Mouse (Mus musculus) cerebellum, adult (tissue): ENCODE results near the gene Tmem266.

Source experiments
- ATAC-seq: cut with Nextera tagmentation; 2 replicates; pipeline ENCODE4 v1.9.2; 2017; ENCODE audit warnings: mild to moderate bottlenecking, moderate library complexity, mixed read lengths; ENCODE audit not compliant: insufficient number of reproducible peaks, low FRiP score, low TSS enrichment

Gene Tmem266

GRCm38 (mm10) chr9:55326515-55327233 lies at the start of gene Tmem266, which contains the start of gene Nrg4:
Tmem266 (plus strand) TSS chr9:55326913.
Nrg4 (minus strand) TSS chr9:55326844.
- ATAC-seq, result peak; percentile 71

GRCm38 (mm10) chr9:55277562-55277961 lies 49.2 kb upstream of the Tmem266 start:
- ATAC-seq, result peak; percentile 61; the same call in 1 of the 2 replicates

GRCm38 (mm10) chr9:55279114-55279825 lies 47.4 kb upstream of the Tmem266 start:
- no peak for ATAC-seq

- ATAC-seq, result no peak
Measured at GRCm38 (mm10) chr9:55283516-55283915, 43.2 kb upstream of the Tmem266 start.

- ATAC-seq, result no peak
Measured at GRCm38 (mm10) chr9:55285197-55285596, 41.5 kb upstream of the Tmem266 start.

- ATAC-seq, result no peak
Measured at GRCm38 (mm10) chr9:55289475-55290198, 37.1 kb upstream of the Tmem266 start.

- ATAC-seq, result no peak
Measured at GRCm38 (mm10) chr9:55291966-55292365, 34.7 kb upstream of the Tmem266 start.

- ATAC-seq, result no peak
Measured at GRCm38 (mm10) chr9:55296221-55296620, 30.5 kb upstream of the Tmem266 start.

GRCm38 (mm10) chr9:55307066-55307465 lies 19.6 kb upstream of the Tmem266 start:
- ATAC-seq, result no peak

GRCm38 (mm10) chr9:55307557-55307956 lies 19.2 kb upstream of the Tmem266 start:
- ATAC-seq, result no peak

- ATAC-seq, result no peak
Measured at GRCm38 (mm10) chr9:55308455-55308854, 18.3 kb upstream of the Tmem266 start.

GRCm38 (mm10) chr9:55311560-55311959 lies 15.2 kb upstream of the Tmem266 start:
- peak; percentile 87 for ATAC-seq

GRCm38 (mm10) chr9:55313619-55314261 lies 13.0 kb upstream of the Tmem266 start:
- ATAC-seq, result no peak

GRCm38 (mm10) chr9:55322641-55323040 lies 4.1 kb upstream of the Tmem266 start:
- no peak for ATAC-seq

GRCm38 (mm10) chr9:55324085-55324484 lies 2.6 kb upstream of the Tmem266 start:
- no peak for ATAC-seq

GRCm38 (mm10) chr9:55324516-55324915 lies 2.2 kb upstream of the Tmem266 start:
- ATAC-seq, result no peak

- ATAC-seq, result no peak
Measured at GRCm38 (mm10) chr9:55325061-55325460, 1.7 kb upstream of the Tmem266 start.

- ATAC-seq, result no peak
Measured at GRCm38 (mm10) chr9:55325564-55326514, 874 bp upstream of the Tmem266 start.

- ATAC-seq, result no peak
Measured at GRCm38 (mm10) chr9:55327234-55327615, 512 bp downstream of the Tmem266 start.
